Mouse (Mus musculus) embryonic facial prominence, embryonic 15.5 days (tissue): Measurements from ENCODE around the gene Triml1. TPM values are rescaled to one million over a fixed set of nuclear protein-coding genes. Genes with fewer than 3 reads are reported as not detected.

Experiments used
- ATAC-seq: fragments of 200-750 bp; cut with Nextera tagmentation; 2 replicates; pipeline ENCODE4 v1.8.0; 2017; ENCODE audit warnings: low read depth, moderate TSS enrichment; ENCODE audit not compliant: insufficient number of reproducible peaks, low FRiP score, low TSS enrichment
- H3K27ac ChIP-seq: fragments of 300-500 bp; sonication (generic); replicated peaks from 2 replicates; pipeline ENCODE4 v1.5.1; 2015; ENCODE audit warnings: mild to moderate bottlenecking, inconsistent platforms
- H3K27me3 ChIP-seq: fragments of 300-500 bp; sonication (generic); 2 replicates; pipeline ENCODE4 v1.6.1; 2015; ENCODE audit warnings: inconsistent platforms
- H3K36me3 ChIP-seq: fragments of 300-500 bp; sonication (generic); 2 replicates; pipeline ENCODE4 v1.6.1; 2015; ENCODE audit warnings: mild to moderate bottlenecking, inconsistent platforms
- H3K4me1 ChIP-seq: fragments of 300-500 bp; sonication (generic); 2 replicates; pipeline ENCODE4 v1.6.1; 2015; ENCODE audit warnings: inconsistent platforms
- H3K4me2 ChIP-seq: fragments of 300-500 bp; sonication (generic); replicated peaks from 2 replicates; pipeline ENCODE4 v1.6.1; 2015; ENCODE audit warnings: mild to moderate bottlenecking, inconsistent platforms
- H3K4me3 ChIP-seq: fragments of 300-500 bp; sonication (generic); replicated peaks from 2 replicates; pipeline ENCODE4 v1.5.1; 2015; ENCODE audit warnings: mild to moderate bottlenecking, inconsistent platforms
- H3K9ac ChIP-seq: fragments of 300-500 bp; sonication (generic); 2 replicates; pipeline ENCODE4 v1.6.1; 2015; ENCODE audit warnings: inconsistent platforms
- H3K9me3 ChIP-seq: fragments of 300-500 bp; sonication (generic); replicated peaks from 2 replicates; pipeline ENCODE4 v1.6.1; 2016; ENCODE audit warnings: inconsistent platforms
- whole genome bisulfite sequencing: fragments of 180-500 bp; shearing (Covaris S2); methylation state at CpG from one replicate; pipeline ENCODE4 v1.1.7; 2015; 5-methylcytosine and 5-hydroxymethylcytosine counted together
- polyA plus RNA-seq: library from polyadenylated mRNA; unstranded; fragments of >200 nt; fragmentation: Nextera tagmentation; extraction: Ambion mirVana; gene quantifications from 2 replicates; pipeline ENCODE4 v1.2.1, GENCODE M21; 2015

Triml1 gene
- polyA plus RNA-seq, 1 experiment from 2014 or later: not detected

DNA sequence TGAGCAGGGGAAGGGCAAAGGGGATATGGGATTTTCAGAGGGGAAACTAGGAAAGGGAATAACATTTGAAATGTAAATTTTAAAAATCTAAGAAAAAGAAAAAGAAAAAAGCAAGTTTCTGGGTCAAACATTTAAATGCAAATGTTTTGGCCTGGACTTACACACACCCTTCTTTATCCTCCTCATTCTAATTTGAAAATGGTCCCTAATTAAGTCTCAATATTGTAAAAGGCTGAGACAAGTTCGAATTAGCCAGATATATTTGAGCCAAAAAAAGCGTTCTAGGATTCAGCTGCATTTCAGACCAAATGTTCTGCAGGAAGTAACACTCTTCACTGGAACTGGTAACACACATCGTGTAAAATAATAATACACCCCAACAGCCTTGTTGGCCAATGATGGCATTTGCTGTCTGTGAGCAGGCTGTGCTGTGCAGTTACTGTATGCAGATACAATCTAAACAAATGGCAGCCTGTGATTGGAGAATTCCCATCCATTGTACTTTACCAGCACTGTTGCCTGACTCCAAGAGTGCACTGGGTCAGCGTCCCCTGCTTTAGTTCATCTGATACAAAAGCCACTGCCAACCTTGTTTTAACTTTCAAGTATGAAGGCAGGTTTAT, 30.0 kb downstream of the Triml1 start:
- Histone ChIP-seq H3K27me3 (no peaks in the 10 kb centered on the region), H3K9ac (no peak overlapping the region), H3K27ac (no peak overlapping the region), H3K4me3 (no peak overlapping the region), H3K9me3 (no peaks in the 10 kb centered on the region), H3K4me1 (no peaks in the 10 kb centered on the region), H3K4me2 (no peak overlapping the region), H3K36me3 (no peaks in the 10 kb centered on the region)
- 82% methylated on average over 4 of the region's 4 CpGs for WGBS
- no peak for ATAC-seq

Other genes with a start within 250 kb of the Triml1 start
- 0.07 TPM in 1 of 2 replicates, not detected in the other for gene Triml2, start 39.1 kb upstream of the Triml1 start, polyA plus RNA-seq
- gene Zfp42, start 165.5 kb upstream of the Triml1 start, polyA plus RNA-seq: not detected in 2 replicates